Mouse (Mus musculus) CD8-positive naive resting alpha-beta T cell, adult 2 months (primary cell): ENCODE measurements around the gene Lca5.

ENCODE experiments used
- DNase-seq, 2 experiments: peaks; one replicate each; pipeline ENCODE4 v3.0.0; 2022; ENCODE audit warnings: low read depth in 2 of 2, low spot score in 2 of 2

Lca5 gene

GRCm38 (mm10) chr9:83391996-83392395 lies 48.9 kb downstream of the Lca5 start:
- DNase-seq, result no peak

- DNase-seq, result no peak
Measured at GRCm38 (mm10) chr9:83389570-83389969, 51.4 kb downstream of the Lca5 start.

- no peak for DNase-seq
Measured at GRCm38 (mm10) chr9:83386264-83386855, 54.6 kb downstream of the Lca5 start.

GRCm38 (mm10) chr9:83385301-83385700 lies 55.6 kb downstream of the Lca5 start:
- no peak for DNase-seq

GRCm38 (mm10) chr9:83383235-83383634 lies 57.7 kb downstream of the Lca5 start:
- no peak for DNase-seq

- DNase-seq, result peak in 1 of 2 experiments; percentile 9
Measured at GRCm38 (mm10) chr9:83382775-83383174, 58.2 kb downstream of the Lca5 start.

- no peak for DNase-seq
Measured at GRCm38 (mm10) chr9:83381317-83381716, 59.6 kb downstream of the Lca5 start.

GRCm38 (mm10) chr9:83379661-83380060 lies 61.3 kb downstream of the Lca5 start:
- no peak for DNase-seq

GRCm38 (mm10) chr9:83377132-83377531 lies 63.8 kb downstream of the Lca5 start:
- DNase-seq, result no peak

GRCm38 (mm10) chr9:83375522-83376176 lies 65.3 kb downstream of the Lca5 start:
- no peak for DNase-seq

GRCm38 (mm10) chr9:83370907-83371306 lies 70.0 kb downstream of the Lca5 start:
- no peak for DNase-seq

GRCm38 (mm10) chr9:83368234-83368633 lies 72.7 kb downstream of the Lca5 start:
- DNase-seq, result peak; percentile 18 to 27

GRCm38 (mm10) chr9:83355802-83356201 lies 85.1 kb downstream of the Lca5 start:
- DNase-seq, result no peak

- DNase-seq, result no peak
Measured at GRCm38 (mm10) chr9:83353316-83353715, 87.6 kb downstream of the Lca5 start.

- no peak for DNase-seq
Measured at GRCm38 (mm10) chr9:83351171-83351570, 89.8 kb downstream of the Lca5 start.

- no peak for DNase-seq
Measured at GRCm38 (mm10) chr9:83350613-83351012, 90.3 kb downstream of the Lca5 start.

GRCm38 (mm10) chr9:83349905-83350304 lies 91.0 kb downstream of the Lca5 start:
- no peak for DNase-seq

- DNase-seq, result no peak
Measured at GRCm38 (mm10) chr9:83349504-83349903, 91.4 kb downstream of the Lca5 start.

- DNase-seq, result no peak
Measured at GRCm38 (mm10) chr9:83347521-83347920, 93.4 kb downstream of the Lca5 start.

- DNase-seq, result no peak
Measured at GRCm38 (mm10) chr9:83342491-83343370, 98.2 kb downstream of the Lca5 start.
